13 mouse cellular contexts compared by ENCODE assay signal in genomic region chr10:68182266-68182665, GRCm38 (mm10).
"Had no signal": no experiment of that assay in that cellular context is flagged by ENCODE, and none has a peak within 500 bp of the region (broad histone marks: within the 10 kb centered on the region; RNA-seq: fewer than 3 reads in every experiment).

No protein-coding gene starts in this region.

- H3K27me3 ChIP-seq: kidney, embryonic 15.5 days; limb, embryonic 15.5 days; midbrain, embryonic 13.5 days had no signal

- H3K9me3 ChIP-seq: kidney, embryonic 15.5 days; limb, embryonic 15.5 days; midbrain, embryonic 13.5 days had no signal

- H3K4me2 ChIP-seq: kidney, embryonic 15.5 days; limb, embryonic 15.5 days; midbrain, embryonic 13.5 days had no signal

- H3K4me1 ChIP-seq: midbrain, embryonic 13.5 days had no signal

- H3K27ac ChIP-seq: kidney, embryonic 15.5 days; limb, embryonic 15.5 days; liver, embryonic 14.5 days; midbrain, embryonic 13.5 days had no signal

- H3K4me3 ChIP-seq: kidney, embryonic 15.5 days; limb, embryonic 15.5 days; midbrain, embryonic 13.5 days had no signal

- DNase-seq: kidney, adult 2 months; kidney, postnatal 14 days; layer of hippocampus, postnatal 36 days; left cerebral cortex, postnatal 4 days; lung, adult 18-20 months; lung, postnatal 36 days; right cerebral cortex, adult 18-20 months; right cerebral cortex, postnatal 25 days; thymus, postnatal 36 days had no signal

- H3K9ac ChIP-seq: kidney, embryonic 15.5 days; limb, embryonic 15.5 days; liver, embryonic 14.5 days; midbrain, embryonic 13.5 days had no signal

- ATAC-seq: midbrain, embryonic 13.5 days had no signal
